Mouse (Mus musculus): ENCODE data around the gene Med27. TPM values are rescaled to one million over a fixed set of nuclear protein-coding genes. Genes with fewer than 3 reads are reported as not detected.

Gene Med27
- polyA plus RNA-seq, 1 experiment from 2014 or later: 53.7 TPM

GRCm38 (mm10) chr2:29438530-29438862, 91.9 kb downstream of the Med27 start:
- no peak overlapping the region for H3K27ac ChIP-seq
- H3K36me3 ChIP-seq: no peaks in the 10 kb centered on the region
- no peaks in the 10 kb centered on the region for H3K27me3 ChIP-seq
- no peak overlapping the region for H3K4me3 ChIP-seq
- no peaks in the 10 kb centered on the region for H3K9me3 ChIP-seq
- WGBS: 67% methylated on average over 5 of the region's 5 CpGs
- ATAC-seq (ENCODE audit: insufficient number of reproducible peaks, insufficient read depth, low FRiP score, low TSS enrichment): no peak
- no peak overlapping the region for H3K9ac ChIP-seq
- peaks cover 4% of the 10 kb centered on the region; the same call in 1 of the 2 replicates for H3K4me1 ChIP-seq
- H3K4me2 ChIP-seq (replicated peaks): no peak overlapping the region

GRCm38 (mm10) chr2:29438986-29439385, 92.4 kb downstream of the Med27 start:
- Histone ChIP-seq H3K27ac (no peak overlapping the region), H3K9ac (no peak overlapping the region), H3K4me2 (replicated peaks) (no peak overlapping the region), H3K4me3 (no peak overlapping the region), H3K4me1 (peaks cover 4% of the 10 kb centered on the region; the same call in 1 of the 2 replicates), H3K36me3 (no peaks in the 10 kb centered on the region), H3K27me3 (no peaks in the 10 kb centered on the region), H3K9me3 (no peaks in the 10 kb centered on the region)
- 82% methylated on average over 1 of the region's 1 CpGs for WGBS
- ATAC-seq (ENCODE audit: insufficient number of reproducible peaks, insufficient read depth, low FRiP score, low TSS enrichment): no peak

- no peak for ATAC-seq (ENCODE audit: insufficient number of reproducible peaks, insufficient read depth, low FRiP score, low TSS enrichment)
- Histone ChIP-seq H3K9me3 (no peaks in the 10 kb centered on the region), H3K9ac (no peak overlapping the region), H3K36me3 (no peaks in the 10 kb centered on the region), H3K27ac (no peak overlapping the region), H3K27me3 (no peaks in the 10 kb centered on the region), H3K4me3 (no peak overlapping the region), H3K4me1 (peaks cover 4% of the 10 kb centered on the region; the same call in 1 of the 2 replicates), H3K4me2 (replicated peaks) (no peak overlapping the region)
- WGBS: 71% methylated on average over 7 of the region's 7 CpGs
Measured at GRCm38 (mm10) chr2:29439396-29439795, 92.8 kb downstream of the Med27 start.

- Histone ChIP-seq H3K4me1 (peaks cover 4% of the 10 kb centered on the region; the same call in 1 of the 2 replicates), H3K27ac (no peak overlapping the region)
- whole genome bisulfite sequencing: 55% methylated on average over 7 of the region's 7 CpGs
Measured at GRCm38 (mm10) chr2:29439857-29440502, 93.4 kb downstream of the Med27 start.

GRCm38 (mm10) chr2:29442275-29442674, 95.7 kb downstream of the Med27 start:
- no peak overlapping the region for H3K9ac ChIP-seq
- H3K36me3 ChIP-seq: no peaks in the 10 kb centered on the region
- no peaks in the 10 kb centered on the region for H3K27me3 ChIP-seq
- H3K9me3 ChIP-seq: no peaks in the 10 kb centered on the region
- H3K4me2 ChIP-seq (replicated peaks): no peak overlapping the region
- ATAC-seq (ENCODE audit: insufficient number of reproducible peaks, insufficient read depth, low FRiP score, low TSS enrichment): no peak
- no peak overlapping the region for H3K27ac ChIP-seq
- no peak overlapping the region for H3K4me3 ChIP-seq
- peaks cover 4% of the 10 kb centered on the region; the same call in 1 of the 2 replicates for H3K4me1 ChIP-seq

More at GRCm38 (mm10) chr2:29439857-29440502, 93.4 kb downstream of the Med27 start:
- Histone ChIP-seq H3K9me3 (no peaks in the 10 kb centered on the region), H3K9ac (no peak overlapping the region), H3K36me3 (no peaks in the 10 kb centered on the region), H3K4me2 (replicated peaks) (no peak overlapping the region), H3K4me3 (no peak overlapping the region), H3K27me3 (no peaks in the 10 kb centered on the region)
- ATAC-seq (ENCODE audit: insufficient number of reproducible peaks, insufficient read depth, low FRiP score, low TSS enrichment): no peak

GRCm38 (mm10) chr2:29443626-29444217, 97.1 kb downstream of the Med27 start:
- WGBS: 73% methylated on average over 2 of the region's 2 CpGs
- no peak for ATAC-seq (ENCODE audit: insufficient number of reproducible peaks, insufficient read depth, low FRiP score, low TSS enrichment)
- Histone ChIP-seq H3K4me3 (no peak overlapping the region), H3K27ac (no peak overlapping the region), H3K27me3 (no peaks in the 10 kb centered on the region), H3K4me1 (peaks cover 4% of the 10 kb centered on the region; the same call in 1 of the 2 replicates), H3K36me3 (no peaks in the 10 kb centered on the region), H3K9ac (no peak overlapping the region), H3K4me2 (replicated peaks) (no peak overlapping the region), H3K9me3 (no peaks in the 10 kb centered on the region)

- no peaks in the 10 kb centered on the region for H3K9me3 ChIP-seq
- no peak for ATAC-seq (ENCODE audit: insufficient number of reproducible peaks, insufficient read depth, low FRiP score, low TSS enrichment)
- WGBS: 81% methylated on average over 7 of the region's 7 CpGs
- no peaks in the 10 kb centered on the region for H3K36me3 ChIP-seq
- H3K4me3 ChIP-seq: no peak overlapping the region
- H3K4me2 ChIP-seq (replicated peaks): no peak overlapping the region
- H3K9ac ChIP-seq: no peak overlapping the region
- H3K4me1 ChIP-seq: no peaks in the 10 kb centered on the region
- no peaks in the 10 kb centered on the region for H3K27me3 ChIP-seq
- no peak overlapping the region for H3K27ac ChIP-seq
Measured at GRCm38 (mm10) chr2:29448476-29449002, 101.9 kb downstream of the Med27 start.

GRCm38 (mm10) chr2:29451368-29451999, 104.9 kb downstream of the Med27 start:
- 75% methylated on average over 14 of the region's 14 CpGs for WGBS
- Histone ChIP-seq H3K27ac (no peak overlapping the region), H3K27me3 (no peaks in the 10 kb centered on the region), H3K4me3 (no peak overlapping the region), H3K4me2 (replicated peaks) (no peak overlapping the region), H3K9me3 (no peaks in the 10 kb centered on the region), H3K9ac (no peak overlapping the region), H3K4me1 (peaks cover 6% of the 10 kb centered on the region; the same call in 1 of the 2 replicates), H3K36me3 (no peaks in the 10 kb centered on the region)
- no peak for ATAC-seq (ENCODE audit: insufficient number of reproducible peaks, insufficient read depth, low FRiP score, low TSS enrichment)

GRCm38 (mm10) chr2:29453376-29453775, 106.8 kb downstream of the Med27 start:
- Histone ChIP-seq H3K9me3 (no peaks in the 10 kb centered on the region), H3K4me2 (replicated peaks) (no peak overlapping the region), H3K9ac (no peak overlapping the region), H3K27me3 (no peaks in the 10 kb centered on the region), H3K4me3 (no peak overlapping the region), H3K27ac (no peak overlapping the region), H3K4me1 (peaks cover 6% of the 10 kb centered on the region; the same call in 1 of the 2 replicates), H3K36me3 (no peaks in the 10 kb centered on the region)
- WGBS: 75% methylated on average over 4 of the region's 4 CpGs
- no peak for ATAC-seq (ENCODE audit: insufficient number of reproducible peaks, insufficient read depth, low FRiP score, low TSS enrichment)

- H3K4me1 ChIP-seq: peaks cover 6% of the 10 kb centered on the region; the same call in 1 of the 2 replicates
- WGBS: 70% methylated on average over 9 of the region's 9 CpGs
- H3K9ac ChIP-seq: no peak overlapping the region
- no peaks in the 10 kb centered on the region for H3K27me3 ChIP-seq
- no peak for ATAC-seq (ENCODE audit: insufficient number of reproducible peaks, insufficient read depth, low FRiP score, low TSS enrichment)
- H3K4me2 ChIP-seq (replicated peaks): no peak overlapping the region
- H3K27ac ChIP-seq: no peak overlapping the region
- no peaks in the 10 kb centered on the region for H3K9me3 ChIP-seq
- no peak overlapping the region for H3K4me3 ChIP-seq
- H3K36me3 ChIP-seq: no peaks in the 10 kb centered on the region
Measured at GRCm38 (mm10) chr2:29456631-29457320, 110.2 kb downstream of the Med27 start.

GRCm38 (mm10) chr2:29457677-29458076, 111.1 kb downstream of the Med27 start:
- Histone ChIP-seq H3K27ac (no peak overlapping the region), H3K36me3 (no peaks in the 10 kb centered on the region), H3K4me3 (no peak overlapping the region), H3K4me1 (peaks cover 6% of the 10 kb centered on the region; the same call in 1 of the 2 replicates), H3K9me3 (no peaks in the 10 kb centered on the region), H3K9ac (no peak overlapping the region), H3K27me3 (no peaks in the 10 kb centered on the region), H3K4me2 (replicated peaks) (no peak overlapping the region)
- WGBS: 74% methylated on average over 2 of the region's 2 CpGs
- ATAC-seq (ENCODE audit: insufficient number of reproducible peaks, insufficient read depth, low FRiP score, low TSS enrichment): no peak
